ENCODE assay signal across 23 mouse cellular contexts in the genomic region with DNA sequence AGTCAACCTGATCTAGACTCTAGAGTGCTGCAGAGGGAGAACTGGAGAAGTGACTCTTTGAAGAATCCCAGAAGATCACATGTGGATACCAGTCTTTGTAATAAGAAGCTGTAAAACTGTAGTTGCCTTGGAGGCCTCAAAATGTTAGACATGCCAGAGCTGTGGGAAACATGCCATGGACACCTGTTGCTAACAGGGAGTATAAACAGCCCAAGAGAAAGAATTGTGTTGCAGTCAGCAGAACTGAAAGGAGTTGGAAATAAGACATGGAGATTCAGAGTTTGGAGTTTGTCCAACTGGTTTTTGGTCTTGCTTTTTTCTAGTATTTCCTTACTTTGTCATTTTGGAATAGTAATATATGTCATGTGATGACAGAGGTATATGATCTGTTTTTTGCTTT.
DNase-seq lines count a peak whose midpoint lies in the region; ATAC-seq lines count a peak whose summit lies in the region.
"Had no signal": no experiment of that assay in that cellular context is flagged by ENCODE, and none has a peak within 500 bp of the region (broad histone marks: within the 10 kb centered on the region; RNA-seq: fewer than 3 reads in every experiment).

No protein-coding gene starts in this region.

- H3K27me3 ChIP-seq in embryonic facial prominence, embryonic 14.5 days (replicated peaks; ENCODE audit: control insufficient read depth, insufficient read depth, low read length): no peaks in the 10 kb centered on the region
- H3K27me3 ChIP-seq in embryonic facial prominence, embryonic 10.5 days (replicated peaks; ENCODE audit: low read depth, poor library complexity, severe bottlenecking): no peaks in the 10 kb centered on the region
- H3K27me3 ChIP-seq: CH12.LX; embryonic facial prominence, embryonic 13.5 days; forebrain, embryonic 12.5 days; Patski had no signal

- H3K4me2 ChIP-seq in embryonic facial prominence, embryonic 14.5 days (ENCODE audit: low read depth, low read length): no peak overlapping the region
- H3K4me2 ChIP-seq: embryonic facial prominence, embryonic 13.5 days; forebrain, embryonic 12.5 days had no signal

- H3K9ac ChIP-seq in embryonic facial prominence, embryonic 14.5 days (ENCODE audit: low read depth, low read length): no peak overlapping the region
- H3K9ac ChIP-seq: embryonic facial prominence, embryonic 13.5 days; forebrain, embryonic 12.5 days had no signal

- no peak for ATAC-seq in embryonic facial prominence, embryonic 14.5 days (ENCODE audit: low read depth)
- ATAC-seq: activated CD4-positive, CD25-positive, alpha-beta regulatory T cell, adult 4 months; CD4-positive, CD25-positive, alpha-beta regulatory T cell, adult 4 months; forebrain, embryonic 14.5 days; forebrain, embryonic 16.5 days; Patski had no signal

- no peak overlapping the region for H3K4me3 ChIP-seq in embryonic facial prominence, embryonic 14.5 days (ENCODE audit: low read depth, low read length)
- no peak overlapping the region for H3K4me3 ChIP-seq in embryonic facial prominence, embryonic 10.5 days
- H3K4me3 ChIP-seq: embryonic facial prominence, embryonic 13.5 days; forebrain, embryonic 10.5 days; forebrain, embryonic 12.5 days had no signal

- peak; percentile 12 to 13 for DNase-seq in cerebellum, postnatal 10 days
- DNase-seq in cerebellum, adult 11-12 months: no peak
- peak; percentile 19 for DNase-seq in embryonic facial prominence, embryonic 14.5 days (ENCODE audit: low spot score)
- no peak for DNase-seq in embryonic facial prominence, embryonic 10.5 days (ENCODE audit: low spot score)
- peak; percentile 25 for DNase-seq in fat pad, adult 2 months (ENCODE audit: extremely low read depth, low read depth, low spot score)
- no peak for DNase-seq in ovary, postnatal 14 days (ENCODE audit: low spot score)
- DNase-seq: adrenal gland, adult 8-10 months; adrenal gland, postnatal 14 days; adrenal gland, postnatal 36 days; B cell, adult 2 months; cerebellum, adult 2 months; cerebellum, adult 9-10 months; cerebellum, postnatal 25 days had no signal

- H3K4me1 ChIP-seq in embryonic facial prominence, embryonic 14.5 days (ENCODE audit: control insufficient read depth, insufficient read depth, low read length): no peaks in the 10 kb centered on the region
- H3K4me1 ChIP-seq in embryonic facial prominence, embryonic 10.5 days: no peaks in the 10 kb centered on the region
- H3K4me1 ChIP-seq: embryonic facial prominence, embryonic 13.5 days; forebrain, embryonic 10.5 days; forebrain, embryonic 12.5 days had no signal

- H3K27ac ChIP-seq in embryonic facial prominence, embryonic 14.5 days (replicated peaks; ENCODE audit: low read depth, low read length): no peak overlapping the region
- no peak overlapping the region for H3K27ac ChIP-seq in embryonic facial prominence, embryonic 10.5 days (replicated peaks)
- H3K27ac ChIP-seq: embryonic facial prominence, embryonic 13.5 days; forebrain, embryonic 10.5 days; forebrain, embryonic 12.5 days had no signal

- H3K9me3 ChIP-seq in embryonic facial prominence, embryonic 14.5 days (ENCODE audit: control insufficient read depth, low read length): no peaks in the 10 kb centered on the region
- H3K9me3 ChIP-seq in embryonic facial prominence, embryonic 10.5 days: no peaks in the 10 kb centered on the region
- H3K9me3 ChIP-seq: embryonic facial prominence, embryonic 13.5 days; forebrain, embryonic 10.5 days; forebrain, embryonic 12.5 days; G1E had no signal

- no peaks in the 10 kb centered on the region for H3K36me3 ChIP-seq in embryonic facial prominence, embryonic 14.5 days (ENCODE audit: control insufficient read depth, insufficient read depth, low read length)
- no peaks in the 10 kb centered on the region for H3K36me3 ChIP-seq in embryonic facial prominence, embryonic 10.5 days (replicated peaks)
- H3K36me3 ChIP-seq: embryonic facial prominence, embryonic 13.5 days; forebrain, embryonic 10.5 days; forebrain, embryonic 12.5 days; G1E had no signal

Comparison
In these comparisons a context has a peak if more than half of its experiments do, and no peak if none do; other contexts are left out.
1. DNase-seq: peak in cerebellum, postnatal 10 days (2 of 2), embryonic facial prominence, embryonic 14.5 days (single experiment) and fat pad, adult 2 months (single experiment); none in cerebellum, adult 11-12 months (single experiment), embryonic facial prominence, embryonic 10.5 days (single experiment) and ovary, postnatal 14 days (single experiment).